Mouse (Mus musculus) G1E (cell line): Measurements from ENCODE around the gene Prpf6. TPM values are rescaled to one million over a fixed set of nuclear protein-coding genes. Genes with fewer than 3 reads are reported as not detected.

ENCODE experiments used
- ATAC-seq: 2 replicates; pipeline ENCODE4 v1.8.0; 2016; ENCODE audit warnings: mild to moderate bottlenecking; ENCODE audit not compliant: insufficient number of reproducible peaks, poor library complexity, low FRiP score, severe bottlenecking; ENCODE audit errors: extremely low read depth
- DNase-seq: peaks from one replicate; pipeline ENCODE4 v3.0.0; 2012; ENCODE audit warnings: low spot score
- H3K27me3 ChIP-seq: 2 replicates; pipeline ENCODE4 v1.6.1; 2012; ENCODE audit warnings: mild to moderate bottlenecking, low read length, inconsistent platforms; ENCODE audit not compliant: insufficient read depth
- H3K36me3 ChIP-seq: replicated peaks from 2 replicates; pipeline ENCODE3; 2012; ENCODE audit warnings: mild to moderate bottlenecking, inconsistent platforms
- H3K4me1 ChIP-seq: 2 replicates; pipeline ENCODE4 v1.6.1; 2012; ENCODE audit warnings: low read depth, low read length, inconsistent platforms, mixed read lengths; ENCODE audit not compliant: insufficient read depth
- H3K4me3 ChIP-seq: 2 replicates; pipeline ENCODE4 v1.5.1; 2012; ENCODE audit warnings: low read depth, mild to moderate bottlenecking, inconsistent platforms, low read length, moderate library complexity, mixed read lengths
- H3K9me3 ChIP-seq: replicated peaks from 2 replicates; pipeline ENCODE4 v1.6.1; 2012; ENCODE audit warnings: inconsistent platforms
- CTCF ChIP-seq: IDR thresholded peaks from 2 replicates; pipeline ENCODE4 v1.5.1; 2012; ENCODE audit warnings: low read depth, low read length, inconsistent platforms, mixed read lengths
- GATA1 ChIP-seq: IDR thresholded peaks from 2 replicates; pipeline ENCODE4 v1.6.1; 2012; ENCODE audit warnings: borderline replicate concordance, low read length, inconsistent platforms, mixed read lengths
- GATA2 ChIP-seq: IDR thresholded peaks from 2 replicates; pipeline ENCODE4 v1.6.1; 2012; ENCODE audit warnings: low read depth, low read length, inconsistent platforms, borderline replicate concordance
- POLR2AphosphoS5 ChIP-seq: IDR thresholded peaks from 2 replicates; pipeline ENCODE4 v1.6.1; 2012; ENCODE audit warnings: low read depth, low read length, inconsistent platforms; ENCODE audit not compliant: insufficient replicate concordance
- TAL1 ChIP-seq: conservative IDR thresholded peaks from 2 replicates; pipeline ENCODE4 v1.6.1; 2012; ENCODE audit warnings: low read depth, low read length, inconsistent platforms, mixed read lengths
- polyA plus RNA-seq: library from polyadenylated mRNA; stranded (reverse); fragments of >175 nt; gene quantifications from 2 replicates; pipeline ENCODE4 v1.2.3, GENCODE M21; 2012
- total RNA-seq, 2 experiments: library from RNA; stranded (forward) in 1 of 2; stranded (reverse) in 1 of 2; fragments of 200-1000 nt in 1 of 2; fragments of >200 nt in 1 of 2; fragmentation: Nextera tagmentation in 1 of 2; gene quantifications; 2 replicates each; pipeline ENCODE4 v1.2.3; 2014 to 2017

The Prpf6 gene
- total and polyA plus RNA-seq, 3 experiments = 27.8 to 91.9 (median 53.1) TPM

DNA sequence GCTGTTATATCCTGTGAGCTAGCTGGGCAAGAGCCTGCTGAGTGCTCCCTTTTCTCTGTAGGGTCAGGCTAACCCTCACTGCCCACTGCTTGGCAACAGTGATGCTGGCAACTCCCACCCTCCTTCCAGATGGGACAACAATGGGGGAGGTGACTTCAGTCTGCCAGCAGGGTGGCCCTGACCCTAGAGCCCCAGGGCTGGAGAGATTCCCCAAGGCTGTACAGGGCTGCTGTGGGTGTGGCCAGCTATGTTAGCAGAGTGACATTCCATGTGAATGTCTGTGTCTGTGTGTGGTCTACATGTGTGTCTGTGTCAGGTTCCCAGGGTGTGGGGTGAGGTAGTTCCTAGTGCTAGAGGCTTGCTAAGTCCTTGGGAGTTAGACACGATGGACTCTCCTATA lies 81.8 kb downstream of the Prpf6 start:
- no peak overlapping the region for H3K4me3 ChIP-seq
- DNase-seq (no peak), ATAC-seq (no peak)
- H3K27me3 ChIP-seq = peaks cover 69% of the 10 kb centered on the region
- no peaks in the 10 kb centered on the region for H3K36me3 ChIP-seq
- peaks cover 6% of the 10 kb centered on the region for H3K4me1 ChIP-seq
- TF ChIP-seq POLR2AphosphoS5 (no peak), TAL1 (no peak), GATA2 (no peak), GATA1 (no peak), CTCF (no peak)
- H3K9me3 ChIP-seq = peaks cover 6% of the 10 kb centered on the region

DNA sequence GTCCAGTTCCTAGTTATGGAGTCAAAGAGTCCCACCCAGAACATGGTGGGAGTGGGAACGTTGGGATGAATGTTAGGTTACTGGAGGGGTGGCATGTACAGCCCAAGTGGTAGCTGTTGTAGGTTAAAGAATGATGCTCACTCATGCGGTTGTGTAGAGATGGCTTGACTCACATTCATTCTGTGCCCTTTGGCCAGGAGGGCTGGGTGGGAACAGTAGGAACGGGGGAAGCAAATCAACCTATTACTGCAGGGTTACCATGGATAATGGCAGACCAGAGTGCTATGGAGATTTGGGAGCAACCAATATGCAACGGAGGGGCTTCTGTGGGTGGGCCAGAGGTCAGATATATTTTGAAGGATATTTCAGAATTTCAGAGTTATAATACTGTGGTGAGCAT lies 83.3 kb downstream of the Prpf6 start:
- peaks cover 6% of the 10 kb centered on the region for H3K9me3 ChIP-seq
- peaks cover 10% of the 10 kb centered on the region for H3K4me1 ChIP-seq
- TF ChIP-seq TAL1 (no peak), POLR2AphosphoS5 (no peak), CTCF (no peak), GATA2 (no peak), GATA1 (no peak)
- ATAC-seq (no peak), DNase-seq (no peak)
- H3K27me3 ChIP-seq = peaks cover 65% of the 10 kb centered on the region
- no peak overlapping the region for H3K4me3 ChIP-seq
- H3K36me3 ChIP-seq = no peaks in the 10 kb centered on the region

DNA sequence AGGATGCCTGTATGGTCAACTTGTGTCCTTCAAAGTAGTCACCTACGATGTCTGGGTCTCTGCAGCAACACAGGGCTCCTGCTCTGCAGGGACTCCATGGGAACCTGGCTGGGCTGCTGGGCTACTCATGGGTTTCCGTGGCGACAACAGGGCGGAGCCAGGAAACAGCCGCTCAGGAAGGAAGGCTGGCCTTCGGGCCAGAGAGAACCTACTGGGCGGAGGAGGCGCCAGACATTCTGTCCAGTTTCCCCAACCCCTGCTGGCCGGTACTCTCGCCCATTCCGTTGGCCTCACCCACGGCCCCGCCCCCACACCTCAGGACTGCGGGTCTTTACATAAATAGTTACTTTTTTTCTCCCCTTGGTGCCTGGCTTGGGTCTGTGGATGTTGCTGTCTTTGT lies 83.8 kb downstream of the Prpf6 start:
- no peak for TF ChIP-seq GATA2
- TF ChIP-seq CTCF = no peak
- TF ChIP-seq POLR2AphosphoS5 = no peak
- no peak for TF ChIP-seq TAL1
- no peak for TF ChIP-seq GATA1
- Histone ChIP-seq H3K9me3 (peaks cover 6% of the 10 kb centered on the region), H3K36me3 (no peaks in the 10 kb centered on the region), H3K4me3 (no peak overlapping the region; the same call in 1 of the 2 replicates), H3K27me3 (peaks cover 64% of the 10 kb centered on the region), H3K4me1 (peaks cover 14% of the 10 kb centered on the region)
- ATAC-seq (no peak), DNase-seq (no peak)

DNA sequence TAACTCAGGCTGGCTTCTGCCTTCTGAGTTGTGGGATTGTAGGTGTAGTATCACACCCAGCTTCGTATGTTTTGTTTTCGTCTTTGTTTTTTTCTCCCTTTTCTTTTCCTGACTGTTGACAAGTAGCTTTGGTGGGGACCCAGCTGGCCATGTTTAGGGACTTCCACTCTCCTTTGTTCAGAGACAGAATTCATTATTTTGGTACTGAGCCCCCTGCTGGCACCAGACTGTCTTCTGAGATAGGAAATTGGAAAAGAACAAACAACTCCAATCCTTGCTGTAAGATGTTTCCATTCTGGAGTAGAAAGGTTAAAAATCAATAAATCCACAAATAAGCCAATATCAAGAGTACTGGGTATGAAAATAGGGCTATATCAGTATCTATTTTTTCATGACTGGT lies 84.8 kb downstream of the Prpf6 start:
- ATAC-seq (no peak), DNase-seq (no peak)
- TF ChIP-seq GATA2 (no peak), TAL1 (no peak), GATA1 (no peak), POLR2AphosphoS5 (no peak), CTCF (no peak)
- Histone ChIP-seq H3K4me3 (no peak overlapping the region), H3K4me1 (peaks cover 17% of the 10 kb centered on the region), H3K36me3 (no peaks in the 10 kb centered on the region), H3K27me3 (peaks cover 64% of the 10 kb centered on the region), H3K9me3 (peaks cover under 1% of the 10 kb centered on the region; the same call in 1 of the 2 replicates)

DNA sequence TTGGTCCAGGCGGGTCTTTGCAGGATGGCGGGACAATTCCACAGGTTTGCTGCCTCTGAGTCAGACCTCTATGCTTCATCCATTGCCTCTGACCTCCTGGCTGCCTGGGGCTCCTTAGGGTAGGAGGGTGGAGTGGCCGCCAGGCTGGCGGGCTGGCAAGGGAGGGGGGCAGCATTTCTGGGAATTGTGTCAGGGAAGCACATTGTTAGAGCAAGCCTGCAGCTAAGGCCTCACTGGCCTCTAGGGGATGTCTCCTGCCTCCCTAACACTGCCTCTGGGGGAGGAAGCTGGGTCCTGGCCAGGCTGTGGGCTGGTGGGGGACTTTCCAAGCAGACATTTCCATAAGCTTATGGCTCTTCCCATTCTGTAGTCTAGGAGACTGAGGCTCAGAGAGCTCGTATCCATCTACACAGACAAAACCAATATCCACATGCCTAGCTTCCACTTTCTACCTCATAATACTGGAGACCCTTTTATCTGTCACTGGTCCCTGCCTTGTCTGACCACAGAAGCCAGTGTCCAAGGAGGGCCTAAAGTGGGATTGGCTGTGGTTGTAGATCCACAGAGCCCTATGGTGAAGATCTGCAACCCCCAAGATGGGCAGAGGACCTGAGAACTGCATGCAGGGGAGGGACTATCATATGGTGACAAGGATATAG lies 85.6 kb downstream of the Prpf6 start:
- TF ChIP-seq POLR2AphosphoS5 (no peak), TAL1 (no peak), CTCF (no peak), GATA1 (no peak), GATA2 (no peak)
- ATAC-seq (no peak), DNase-seq (no peak)
- peaks cover 17% of the 10 kb centered on the region for H3K4me1 ChIP-seq
- peaks cover 66% of the 10 kb centered on the region for H3K27me3 ChIP-seq
- no peak overlapping the region for H3K4me3 ChIP-seq
- no peaks in the 10 kb centered on the region for H3K36me3 ChIP-seq
- no peaks in the 10 kb centered on the region for H3K9me3 ChIP-seq

DNA sequence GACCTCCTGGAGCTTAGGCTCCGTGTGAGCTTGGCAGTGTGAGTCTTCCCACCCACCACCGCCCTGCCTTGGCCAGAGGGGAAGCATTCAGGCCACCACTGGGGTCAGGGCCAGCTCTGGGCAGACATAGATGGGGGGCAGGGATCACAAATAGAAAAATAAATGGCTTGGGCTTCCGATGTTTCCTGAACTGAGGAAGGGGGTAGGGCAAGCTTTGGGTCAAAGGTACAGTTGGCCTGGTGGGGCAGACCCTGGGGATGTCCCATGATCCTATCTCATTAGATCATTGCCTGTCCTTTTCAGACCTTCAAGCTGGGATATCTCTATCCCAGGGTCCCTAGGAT lies 86.1 kb downstream of the Prpf6 start:
- peaks cover 17% of the 10 kb centered on the region for H3K4me1 ChIP-seq
- H3K36me3 ChIP-seq = no peaks in the 10 kb centered on the region
- no peak overlapping the region for H3K4me3 ChIP-seq
- DNase-seq (no peak), ATAC-seq (no peak)
- TF ChIP-seq POLR2AphosphoS5 = no peak
- TF ChIP-seq GATA1 = no peak
- TF ChIP-seq CTCF = no peak
- TF ChIP-seq GATA2 = no peak
- no peak for TF ChIP-seq TAL1
- peaks cover 68% of the 10 kb centered on the region for H3K27me3 ChIP-seq
- no peaks in the 10 kb centered on the region for H3K9me3 ChIP-seq
